Mouse (Mus musculus) right cerebral cortex, postnatal 10 days (tissue): ENCODE measurements around the gene Lsamp.

Experiments
- DNase-seq, 2 experiments: peaks; one replicate each; pipeline ENCODE4 v3.0.0; 2021; ENCODE audit warnings: low spot score in 2 of 2

Gene Lsamp

DNA sequence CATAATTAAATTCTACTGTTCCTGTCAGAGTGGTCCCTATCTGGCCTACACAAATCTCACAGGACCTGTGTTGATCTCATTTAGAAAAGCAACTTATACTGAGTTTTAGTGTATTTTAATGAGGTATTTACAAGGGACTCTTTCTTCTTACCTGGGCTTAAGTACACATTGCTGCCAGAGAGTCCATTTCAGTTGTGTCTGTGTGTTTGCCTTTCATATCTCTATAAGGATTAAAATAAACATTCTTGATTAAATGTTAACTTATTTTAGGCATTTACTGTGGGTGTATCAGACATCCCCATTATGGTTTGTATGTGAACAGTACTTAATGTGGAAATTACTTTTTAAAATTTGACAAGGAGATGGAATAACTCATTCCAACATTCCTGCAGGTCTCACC, 963.9 kb downstream of the Lsamp start:
- no peak for DNase-seq

DNA sequence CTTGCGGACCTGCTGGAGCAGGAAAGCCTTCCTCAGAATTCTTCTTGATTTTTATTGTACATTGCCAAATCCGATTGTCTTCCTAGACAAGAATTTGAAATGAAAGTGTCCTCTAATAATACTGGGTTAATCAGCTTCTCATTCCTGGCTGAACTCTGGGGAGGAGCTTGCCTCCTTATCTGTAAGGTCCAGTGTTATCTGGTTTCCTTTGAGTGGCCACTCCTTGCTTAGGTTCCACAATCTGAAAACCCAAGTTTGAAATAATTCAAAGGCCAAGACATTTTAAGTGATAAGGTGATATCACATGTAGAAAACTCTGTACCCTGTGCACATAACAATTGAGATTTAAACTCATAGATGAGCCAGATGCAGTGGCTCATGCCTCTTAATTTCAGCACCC, 975.0 kb downstream of the Lsamp start:
- no peak for DNase-seq

DNA sequence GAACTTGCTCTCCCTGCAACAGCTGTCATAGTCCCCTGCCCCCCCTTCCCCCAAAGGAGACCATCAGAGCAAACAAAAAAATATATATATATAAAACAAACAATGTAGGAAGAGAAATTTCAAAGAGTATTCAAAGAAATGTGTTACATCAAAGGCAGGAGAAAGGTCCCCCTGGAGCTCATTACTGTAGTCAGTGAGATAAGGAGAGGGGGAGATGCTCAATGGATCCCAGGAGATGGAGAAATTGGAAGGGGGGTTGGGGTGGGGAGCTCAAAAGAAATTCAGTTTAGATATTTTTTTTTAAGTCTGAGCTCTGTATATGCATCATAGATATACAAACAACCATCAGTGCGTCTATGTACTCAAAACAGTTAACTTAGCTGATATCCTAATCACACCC, 976.4 kb downstream of the Lsamp start:
- no peak for DNase-seq

DNA sequence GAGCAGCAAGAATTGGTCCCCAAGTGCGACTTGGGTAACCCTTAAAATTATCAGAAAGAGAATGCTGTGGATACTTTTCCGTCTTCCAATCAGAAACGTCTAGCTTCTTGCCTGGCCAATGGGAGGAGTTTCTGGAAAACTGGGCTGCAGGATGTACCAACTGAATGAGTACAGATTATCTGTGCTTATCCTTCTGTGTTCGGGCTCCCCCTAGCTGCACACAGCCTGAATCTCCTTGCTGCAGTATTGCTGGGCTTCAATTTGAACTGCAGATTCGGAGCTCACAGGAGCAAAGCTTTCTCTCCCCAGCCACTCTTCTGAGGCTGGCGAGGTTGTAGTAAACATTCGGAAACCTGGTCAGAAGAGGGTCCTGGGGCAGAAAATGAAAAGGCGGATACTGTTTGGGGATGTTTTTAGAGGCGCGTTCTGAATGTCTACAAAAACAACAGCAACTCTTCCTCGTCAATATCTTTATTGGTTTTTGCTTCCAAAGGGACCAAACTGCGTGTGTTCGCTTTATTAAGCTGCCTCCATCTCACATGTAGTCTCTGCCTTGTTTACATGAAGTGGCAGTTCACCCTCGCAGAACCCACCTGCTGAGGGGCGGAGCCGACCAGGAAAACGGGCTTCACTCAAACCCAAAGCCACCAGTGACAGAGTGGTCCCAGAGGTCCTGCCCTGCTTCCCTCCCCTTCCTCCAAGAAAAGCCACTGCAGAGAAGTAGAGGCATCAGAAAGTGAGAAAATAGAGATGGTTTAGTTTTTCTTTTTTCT, 984.1 kb downstream of the Lsamp start:
- DNase-seq = peak; percentile 94

DNA sequence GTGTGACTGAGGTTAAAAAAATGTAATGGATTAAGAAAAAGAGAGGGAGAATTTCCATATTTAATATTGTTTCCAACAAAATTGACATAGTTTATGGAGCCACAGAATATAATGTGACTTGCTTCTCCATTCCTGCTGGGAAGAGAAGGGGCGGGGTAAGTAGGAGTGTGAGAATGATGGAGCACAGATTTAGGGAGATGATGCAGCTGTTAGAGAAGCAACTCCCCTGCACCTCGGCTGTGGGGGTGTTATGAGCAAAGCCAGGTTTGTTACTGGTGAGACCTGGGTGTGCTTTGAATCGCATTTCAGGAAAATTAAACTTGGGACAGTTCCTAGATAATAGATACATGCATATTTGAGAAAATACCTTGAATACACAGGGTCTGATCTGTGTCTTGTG, 987.2 kb downstream of the Lsamp start:
- no peak for DNase-seq

DNA sequence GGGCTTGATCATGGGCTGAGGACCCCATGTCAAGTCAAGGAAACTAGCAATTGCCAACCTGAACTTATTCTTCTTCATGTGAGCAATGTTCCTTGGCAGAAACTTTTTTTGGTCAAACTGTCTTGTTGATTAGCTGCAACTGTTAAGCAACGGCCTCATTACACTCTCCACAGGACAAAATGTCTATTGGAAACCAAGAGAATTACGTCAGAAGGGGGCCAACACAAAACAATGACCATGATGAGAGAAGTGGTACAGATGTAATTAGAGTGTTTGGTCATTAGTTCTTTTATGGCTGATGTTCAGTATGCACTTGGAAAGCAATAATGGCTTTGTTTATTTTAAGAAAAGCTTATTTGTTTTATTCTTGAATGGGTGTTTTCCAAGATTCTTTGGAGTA, 989.9 kb downstream of the Lsamp start:
- no peak for DNase-seq

DNA sequence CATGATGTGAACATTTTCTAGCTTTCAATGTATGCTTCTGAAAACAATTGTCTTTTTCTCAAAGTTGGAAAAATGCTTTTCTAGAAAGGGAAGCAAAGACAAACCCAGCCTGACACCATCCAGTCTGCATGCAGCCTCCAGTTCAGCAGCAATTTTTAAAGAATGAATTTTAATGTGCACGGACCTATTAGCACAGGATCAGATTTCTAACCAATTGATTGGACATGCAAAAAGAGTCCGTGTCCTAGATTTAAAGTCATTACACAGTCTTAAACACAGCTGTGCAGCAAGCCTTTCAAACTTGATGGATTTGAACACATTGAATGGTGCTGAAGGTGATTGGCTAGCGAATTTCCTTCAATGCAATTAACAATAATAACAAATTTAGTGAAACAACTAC, 998.9 kb downstream of the Lsamp start:
- DNase-seq = no peak

DNA sequence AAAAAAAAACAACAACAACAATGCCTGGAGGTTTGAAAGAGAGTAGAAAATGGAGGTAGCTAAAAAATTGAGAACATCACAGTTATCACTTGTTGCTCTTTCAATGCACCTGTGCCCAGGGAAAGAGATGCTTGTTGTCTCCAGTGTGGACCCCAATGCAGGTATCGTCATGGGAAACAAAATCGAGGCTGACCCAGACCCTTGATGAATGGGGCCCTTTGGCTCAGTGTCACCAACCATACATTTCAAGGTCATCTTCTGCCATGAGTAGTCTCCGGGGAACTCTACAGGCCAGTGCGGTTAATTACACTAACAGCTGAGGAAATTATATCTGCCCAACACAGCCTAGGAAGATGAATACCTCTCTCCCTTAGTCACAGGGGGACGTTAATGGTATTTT, 1023.4 kb downstream of the Lsamp start:
- no peak for DNase-seq

DNA sequence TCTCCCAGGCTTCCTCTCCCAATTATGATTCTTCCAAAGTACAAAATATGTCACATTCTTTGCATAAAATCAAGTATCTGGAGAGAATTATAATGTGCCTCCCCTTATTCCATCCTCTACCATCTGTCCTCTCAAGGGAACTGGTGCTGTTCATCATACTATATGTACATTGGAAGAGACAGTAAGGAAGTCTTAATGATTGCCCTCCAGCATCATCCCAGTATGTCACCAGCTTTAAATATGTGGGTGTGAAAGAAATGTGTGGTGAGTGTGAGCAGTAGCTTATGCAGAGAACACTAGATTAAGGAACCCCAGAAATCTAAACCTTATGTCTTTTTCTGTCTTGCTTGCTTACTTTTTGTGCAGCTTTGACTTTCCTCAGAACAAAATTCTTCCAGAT, 1050.6 kb downstream of the Lsamp start:
- DNase-seq = no peak

DNA sequence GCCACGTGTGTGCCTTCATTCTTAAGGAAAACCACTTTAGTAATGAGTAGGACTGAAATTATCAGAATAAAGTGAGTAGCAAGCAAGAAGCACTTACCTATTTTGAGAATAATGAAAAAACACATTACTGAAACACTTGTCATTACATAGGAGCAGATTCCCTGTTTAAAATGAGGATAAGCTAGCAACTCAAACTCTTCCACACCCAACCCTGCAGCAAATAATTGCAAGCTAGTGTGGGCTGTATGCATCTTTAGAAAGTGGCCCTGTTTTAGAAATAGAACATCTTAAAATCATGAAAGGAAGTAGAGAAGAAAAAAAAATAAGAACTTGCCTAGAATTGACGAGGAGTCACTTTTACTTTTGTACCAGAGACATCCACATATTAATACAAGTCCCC, 1057.5 kb downstream of the Lsamp start:
- DNase-seq = peak in 1 of 2 experiments; percentile 30

DNA sequence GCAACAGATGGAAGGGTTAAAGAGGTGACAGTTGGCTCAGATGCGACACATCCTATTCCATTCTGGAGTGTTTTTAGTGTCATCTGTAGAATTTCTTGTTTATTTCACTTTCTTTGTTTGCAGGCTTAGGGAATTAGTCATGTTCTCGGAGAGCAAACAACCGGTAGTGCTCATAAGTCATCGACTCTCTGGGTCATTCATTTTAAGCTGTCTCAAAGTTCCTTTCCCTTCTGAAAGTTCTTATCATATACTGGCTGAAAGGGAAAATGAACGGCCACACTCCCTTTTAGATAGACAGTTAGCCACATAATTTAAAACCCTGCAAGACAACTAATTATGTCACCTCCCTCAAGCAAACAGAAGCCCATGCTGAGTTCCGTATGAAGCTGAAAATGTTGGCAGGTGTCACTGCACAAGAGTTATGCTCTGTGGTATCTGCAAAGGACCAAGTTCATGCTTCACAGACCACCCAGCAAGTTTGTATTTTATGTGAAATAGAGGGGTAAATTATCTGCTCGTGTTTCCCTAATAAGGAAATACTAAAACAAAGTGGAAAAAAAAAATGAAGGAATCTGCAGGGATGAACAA, 1079.2 kb downstream of the Lsamp start:
- no peak for DNase-seq

DNA sequence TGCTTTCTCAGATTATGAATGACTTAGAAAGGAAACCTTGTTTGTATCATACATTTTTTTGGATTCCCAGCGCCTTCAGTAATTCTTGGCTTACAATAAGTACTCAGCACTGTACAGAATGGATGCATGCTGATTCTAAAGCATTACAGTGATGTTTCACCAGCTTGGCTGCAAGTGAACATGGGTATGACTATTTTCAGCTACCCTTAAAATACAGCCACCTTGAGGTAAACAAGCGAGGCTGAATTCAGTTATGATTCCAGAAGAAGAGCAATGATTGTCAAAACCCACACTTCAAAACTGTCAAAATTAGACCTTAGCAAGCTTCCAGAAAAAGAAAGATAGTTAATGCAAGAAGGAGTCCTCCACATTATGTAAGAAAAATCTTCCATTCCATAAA, 1089.3 kb downstream of the Lsamp start:
- no peak for DNase-seq

DNA sequence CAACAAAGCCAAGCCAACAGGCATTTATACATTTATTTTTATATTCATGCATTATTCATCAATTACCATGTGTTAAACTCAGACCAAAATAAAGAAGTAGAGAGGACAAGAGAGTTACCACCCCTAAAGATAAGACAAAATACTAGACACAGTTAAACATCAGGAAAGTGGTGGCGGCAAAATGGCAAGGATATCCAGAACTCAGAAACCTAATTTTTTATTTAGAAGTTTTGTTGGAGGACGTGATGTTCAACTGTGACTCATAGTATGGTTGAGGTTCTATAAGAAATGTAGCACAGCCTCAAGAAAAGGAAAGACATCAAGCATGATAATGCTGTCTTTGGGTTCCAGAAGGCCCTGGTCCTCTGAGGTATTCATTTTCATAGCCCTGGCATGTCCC, 1104.5 kb downstream of the Lsamp start:
- DNase-seq = no peak

DNA sequence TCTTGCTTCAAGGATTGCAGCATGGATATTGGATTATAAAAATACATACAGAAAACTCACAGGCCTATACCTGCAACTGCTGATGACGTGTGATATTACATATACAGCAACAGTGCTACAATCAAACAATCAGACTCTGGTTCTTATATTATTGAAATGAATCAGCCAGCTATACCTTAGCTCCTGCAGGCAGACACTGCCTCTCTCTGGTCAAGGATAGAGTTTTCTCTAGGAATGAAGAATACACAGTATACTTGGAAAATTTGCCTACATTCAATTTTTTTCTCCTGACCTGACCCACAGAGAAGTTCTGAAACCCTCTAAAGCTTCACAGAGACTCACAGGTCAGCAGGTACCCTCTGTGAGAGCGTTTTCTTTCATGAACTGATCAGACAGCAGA, 1105.9 kb downstream of the Lsamp start:
- DNase-seq = no peak

DNA sequence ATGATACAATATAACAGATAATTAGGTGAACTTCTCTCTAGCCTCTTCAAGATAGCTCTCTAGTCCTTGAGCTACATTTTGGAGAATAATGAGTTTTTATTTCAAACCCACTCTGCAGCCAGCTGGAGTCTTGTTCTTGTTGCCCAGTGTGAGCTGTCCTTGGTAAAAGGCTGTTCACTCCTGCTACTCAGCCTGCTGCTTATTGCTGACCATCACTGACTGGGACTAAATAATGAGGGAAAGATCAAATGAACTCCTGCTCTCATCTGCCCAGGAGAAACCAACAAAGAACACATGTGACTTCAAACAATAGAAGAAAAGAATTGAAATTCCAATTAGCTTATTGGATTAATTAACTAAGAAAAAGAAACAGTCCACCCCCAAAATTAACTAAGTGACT, 1107.1 kb downstream of the Lsamp start:
- no peak for DNase-seq

DNA sequence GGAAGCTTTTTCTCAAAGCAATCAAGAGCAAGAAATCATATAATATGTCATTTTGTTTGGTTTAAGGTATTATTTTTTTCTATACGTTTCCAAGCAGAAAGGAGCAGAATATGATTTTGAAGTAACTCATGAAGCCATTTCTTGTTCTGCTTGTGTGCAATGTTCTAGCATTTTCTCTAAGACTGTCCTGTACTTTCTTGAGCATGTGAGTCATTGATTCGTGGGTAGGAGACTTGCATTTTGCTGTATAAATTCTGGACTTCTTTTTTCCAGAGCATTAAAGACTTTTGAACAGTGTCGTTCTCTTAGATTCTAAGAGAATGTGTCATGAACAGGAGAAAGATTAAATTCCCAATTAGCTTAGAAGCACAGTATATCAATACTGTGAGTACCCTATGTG, 1118.6 kb downstream of the Lsamp start:
- no peak for DNase-seq

DNA sequence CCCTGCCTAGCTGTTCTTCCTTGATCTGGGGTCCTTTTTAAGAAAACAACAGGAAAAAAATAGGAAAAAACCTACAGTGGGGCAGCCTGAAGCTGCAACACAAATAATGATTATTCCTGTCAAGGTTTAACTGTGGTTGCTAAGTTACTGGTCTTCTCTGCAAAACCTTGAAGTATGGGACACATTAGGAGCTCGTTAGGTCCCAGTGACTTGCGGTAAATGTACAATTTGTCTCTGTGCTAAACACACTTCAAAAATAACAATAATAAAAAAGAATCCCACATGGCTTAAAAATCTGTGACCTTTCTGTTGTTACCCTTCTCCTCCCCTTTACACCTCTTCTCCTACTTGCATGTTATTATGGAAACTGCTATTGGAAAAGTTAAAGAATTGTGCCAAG, 1140.2 kb downstream of the Lsamp start:
- DNase-seq = no peak

DNA sequence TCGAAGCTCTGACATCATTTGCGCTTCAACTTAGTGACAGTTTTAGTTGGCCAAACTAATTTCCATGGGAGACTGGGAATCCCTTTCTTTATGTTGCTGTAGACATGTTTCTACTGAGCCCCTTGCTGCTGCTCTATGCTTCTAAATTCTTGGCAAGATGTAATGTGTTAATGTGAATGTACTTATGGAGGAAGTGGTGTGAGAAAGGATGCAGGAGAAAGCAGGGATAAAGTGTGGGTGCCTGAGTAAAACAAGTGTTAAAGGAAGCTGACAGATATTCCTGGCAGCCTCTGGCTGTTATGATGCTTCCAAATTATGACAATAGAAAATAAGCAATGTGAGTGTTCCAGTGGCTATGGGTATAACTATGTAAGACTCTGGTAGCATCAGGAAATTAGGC, 1140.9 kb downstream of the Lsamp start:
- DNase-seq = peak in 1 of 2 experiments; percentile 24

DNA sequence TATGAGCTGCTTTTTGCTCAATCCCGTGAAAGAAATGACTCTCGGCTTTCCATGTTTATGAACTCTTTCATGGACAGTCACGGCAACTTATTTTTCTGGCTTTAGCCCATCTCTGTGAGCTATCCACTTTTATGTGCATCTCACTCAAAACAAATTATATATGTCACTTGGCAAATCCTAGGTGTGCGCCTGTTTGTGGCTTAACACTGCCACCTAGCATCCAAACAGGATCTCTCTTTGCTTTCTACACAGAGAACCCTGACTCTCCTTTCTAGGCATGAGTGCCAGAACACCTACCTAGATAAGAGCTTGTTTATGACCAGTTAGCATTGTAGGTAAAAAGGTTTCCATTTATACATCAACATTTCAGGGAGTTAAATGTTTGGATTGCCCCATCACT, 1146.9 kb downstream of the Lsamp start:
- DNase-seq = peak; percentile 42

DNA sequence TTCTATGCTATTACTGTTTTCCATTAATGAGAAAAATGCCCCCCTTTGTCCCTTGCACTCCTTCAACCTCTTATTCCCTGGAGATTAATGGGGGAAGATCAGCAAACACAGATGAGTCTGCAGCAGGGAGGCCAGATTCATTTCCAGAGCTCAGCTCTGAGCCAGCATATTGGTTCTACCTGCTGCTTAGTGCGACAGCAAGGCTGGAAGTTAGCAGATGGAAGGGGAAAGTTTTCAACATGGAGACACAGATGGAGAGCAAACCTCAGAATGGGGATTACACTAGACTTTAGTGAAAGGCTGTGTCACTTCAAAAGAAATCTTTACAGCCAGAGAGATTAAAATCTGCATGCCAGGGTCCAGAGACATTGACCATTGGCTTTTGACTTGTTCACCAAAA, 1188.7 kb downstream of the Lsamp start:
- DNase-seq = peak; percentile 25 to 48

DNA sequence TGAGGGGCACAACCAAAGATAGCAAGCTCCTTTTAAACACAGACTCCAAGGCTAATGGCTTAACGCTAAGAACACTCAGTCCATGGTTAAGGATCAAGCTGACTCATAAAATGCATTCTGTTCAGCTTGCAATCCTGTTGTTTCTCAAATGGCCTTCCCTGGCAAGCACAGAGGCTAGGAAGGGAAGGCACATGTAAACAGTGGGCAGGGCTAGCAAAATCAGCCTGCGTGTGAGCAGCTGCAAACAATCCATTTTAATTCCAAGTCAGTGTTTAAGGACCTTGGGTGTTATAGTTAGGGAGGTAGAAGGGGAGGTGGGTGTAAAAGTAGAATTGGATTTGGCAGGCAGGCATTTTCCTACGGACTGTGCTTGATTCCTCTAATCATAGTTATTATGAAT, 1195.4 kb downstream of the Lsamp start:
- DNase-seq = peak in 1 of 2 experiments; percentile 28

DNA sequence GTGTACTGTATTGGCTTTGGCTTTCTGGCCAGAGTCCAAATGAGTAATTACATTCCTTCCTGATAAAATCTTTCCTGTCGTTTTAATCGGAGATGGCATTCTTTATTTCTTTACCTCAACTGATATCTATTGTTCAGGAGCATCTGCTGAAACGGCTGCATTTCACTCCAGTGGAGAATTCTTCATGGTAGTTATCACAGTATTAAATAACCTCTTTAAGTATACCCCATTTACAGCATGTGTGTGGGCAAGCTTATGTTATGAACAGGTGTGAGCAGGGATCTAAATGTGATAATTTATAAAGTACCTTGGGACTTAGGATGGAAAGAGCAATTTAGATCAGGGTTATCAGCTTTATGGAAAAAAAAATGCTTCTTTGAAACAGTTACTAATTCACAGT, 1196.7 kb downstream of the Lsamp start:
- DNase-seq = no peak

DNA sequence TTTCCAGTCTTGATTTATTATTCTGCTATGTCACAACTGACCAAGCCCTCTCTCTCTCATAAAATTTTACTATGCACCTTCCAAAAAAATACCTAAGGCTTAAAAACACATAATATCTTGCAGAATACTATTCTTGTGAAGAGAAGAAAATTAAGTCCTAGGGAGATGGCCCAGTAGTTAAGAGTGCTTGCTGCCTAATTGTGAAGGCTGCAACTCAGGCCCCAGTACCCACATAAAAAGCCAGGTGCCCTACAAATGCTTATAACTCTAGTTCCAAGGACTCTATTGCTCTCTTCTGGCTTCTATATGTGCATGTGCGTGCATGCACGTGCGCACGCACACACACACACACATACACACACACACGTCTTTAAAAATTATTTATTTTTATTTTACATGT, 1225.9 kb downstream of the Lsamp start:
- DNase-seq = no peak

DNA sequence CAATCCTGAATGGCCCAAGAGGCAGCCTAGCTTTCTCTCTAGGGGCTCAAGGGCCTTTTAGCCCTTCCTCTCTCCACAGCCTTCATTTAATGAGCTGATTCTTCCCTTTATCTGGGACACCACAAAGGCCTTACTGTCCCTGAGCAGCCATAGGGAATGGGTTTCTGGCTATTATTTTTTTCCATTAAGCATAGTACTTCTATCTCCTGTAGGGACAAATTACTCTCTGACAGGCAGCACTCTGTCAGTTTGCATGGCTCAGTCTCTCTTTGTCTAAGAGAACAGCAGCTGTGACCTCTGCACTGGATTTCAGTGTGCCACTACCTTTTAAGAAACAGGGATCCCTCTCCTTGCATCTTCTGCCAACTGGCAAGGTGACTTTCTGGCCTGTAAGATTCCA, 1251.7 kb downstream of the Lsamp start:
- DNase-seq = no peak
